ENCODE assay signal across 28 mouse cellular contexts in genomic region chr6:143440237-143440950, GRCm38 (mm10).
DNase-seq lines count a peak whose midpoint lies in the region; ATAC-seq and TF ChIP-seq lines count a peak whose summit lies in the region.
"Had no signal": no experiment of that assay in that cellular context is flagged by ENCODE, and none has a peak within 500 bp of the region (broad histone marks: within the 10 kb centered on the region; RNA-seq: fewer than 3 reads in every experiment).

No protein-coding gene starts in this region.

- H3K4me2 ChIP-seq in forebrain, embryonic 14.5 days (ENCODE audit: low read length): no peak overlapping the region
- H3K4me2 ChIP-seq in forebrain, embryonic 13.5 days: no peak overlapping the region
- no peak overlapping the region for H3K4me2 ChIP-seq in intestine, embryonic 14.5 days (ENCODE audit: low read length)
- H3K4me2 ChIP-seq in intestine, embryonic 16.5 days (ENCODE audit: low read depth, low read length): no peak overlapping the region
- H3K4me2 ChIP-seq: forebrain, embryonic 12.5 days; heart, embryonic 13.5 days; intestine, embryonic 15.5 days; lung, embryonic 15.5 days; midbrain, embryonic 13.5 days had no signal

- DNase-seq in forebrain, embryonic 14.5 days (ENCODE audit: low spot score): peak; percentile 14
- DNase-seq in intestine, embryonic 14.5 days (ENCODE audit: low spot score): peak; percentile 44
- peak; percentile 39 for DNase-seq in 416B (ENCODE audit: low read depth)
- DNase-seq in gastrocnemius, adult 2 months: no peak
- DNase-seq in layer of hippocampus, adult 8-10 months (ENCODE audit: low spot score in 2 of 2): no peak
- DNase-seq: adrenal gland, adult 8-10 months; cerebellum, adult 11-12 months; cerebellum, adult 9-11 months; gastrocnemius, postnatal 14 days; heart, adult 18-20 months; heart, postnatal 10 days; kidney, adult 8-10 months; kidney, postnatal 10 days; left cerebral cortex, postnatal 4 days; thymus, postnatal 14 days had no signal

- ATAC-seq in forebrain, embryonic 14.5 days: no peak
- ATAC-seq in forebrain, embryonic 13.5 days: no peak
- ATAC-seq in intestine, embryonic 14.5 days (replicated peaks; ENCODE audit: low FRiP score, low TSS enrichment, low read depth): no peak
- ATAC-seq in intestine, embryonic 16.5 days: no peak
- ATAC-seq: hindbrain, embryonic 16.5 days; intestine, embryonic 15.5 days; midbrain, embryonic 13.5 days had no signal

- TF ChIP-seq POLR2A in cortical plate, adult 2 months (IDR thresholded peaks at IDR 0.05; ENCODE audit: extremely low read depth, insufficient read depth, low read length): no peak

- intact Hi-C loops in gastrocnemius, adult 2 months (cut with DNase I): no loop called here

- no peak overlapping the region for H3K9ac ChIP-seq in forebrain, embryonic 14.5 days (ENCODE audit: low read length)
- no peak overlapping the region for H3K9ac ChIP-seq in forebrain, embryonic 13.5 days
- H3K9ac ChIP-seq in intestine, embryonic 14.5 days (ENCODE audit: low read length): no peak overlapping the region
- no peak overlapping the region for H3K9ac ChIP-seq in intestine, embryonic 16.5 days (ENCODE audit: low read depth, low read length)
- H3K9ac ChIP-seq: forebrain, embryonic 12.5 days; heart, embryonic 13.5 days; intestine, embryonic 15.5 days; liver, embryonic 14.5 days; lung, embryonic 15.5 days; midbrain, embryonic 13.5 days had no signal

- WGBS in forebrain, embryonic 14.5 days: 81% methylated on average over 15 of the region's 15 CpGs
- 81% methylated on average over 15 of the region's 15 CpGs for WGBS in forebrain, embryonic 13.5 days
- WGBS in intestine, embryonic 14.5 days: 75% methylated on average over 15 of the region's 15 CpGs
- WGBS in intestine, embryonic 16.5 days: 83% methylated on average over 15 of the region's 15 CpGs

- no peak overlapping the region; the same call in 1 of the 2 replicates for H3K27ac ChIP-seq in forebrain, embryonic 14.5 days (ENCODE audit: low read depth, low read length)
- H3K27ac ChIP-seq in forebrain, embryonic 13.5 days: no peak overlapping the region
- no peak overlapping the region for H3K27ac ChIP-seq in intestine, embryonic 14.5 days (ENCODE audit: low read depth)
- H3K27ac ChIP-seq in intestine, embryonic 16.5 days (ENCODE audit: low read length): no peak overlapping the region
- H3K27ac ChIP-seq in cortical plate, adult 2 months (ENCODE audit: insufficient read depth, low read length): 0 out of 2 replicates have a peak overlapping the region, but pooled peaks have one; percentile 3
- no peak overlapping the region for H3K27ac ChIP-seq in gastrocnemius, adult 2 months
- H3K27ac ChIP-seq: forebrain, embryonic 12.5 days; heart, embryonic 13.5 days; hindbrain, embryonic 10.5 days; intestine, embryonic 15.5 days; liver, embryonic 14.5 days; lung, embryonic 15.5 days; midbrain, embryonic 13.5 days had no signal

- no peak overlapping the region for H3K4me3 ChIP-seq in forebrain, embryonic 14.5 days (ENCODE audit: low read depth, low read length)
- H3K4me3 ChIP-seq in forebrain, embryonic 13.5 days: no peak overlapping the region
- no peak overlapping the region for H3K4me3 ChIP-seq in intestine, embryonic 14.5 days (ENCODE audit: low read depth, low read length)
- no peak overlapping the region for H3K4me3 ChIP-seq in intestine, embryonic 16.5 days (ENCODE audit: low read length)
- no peak overlapping the region for H3K4me3 ChIP-seq in cortical plate, adult 2 months (ENCODE audit: insufficient read depth, low read length)
- no peak overlapping the region for H3K4me3 ChIP-seq in gastrocnemius, adult 2 months
- H3K4me3 ChIP-seq: erythroblast, embryonic 14.5 days; forebrain, embryonic 12.5 days; heart, embryonic 13.5 days; hindbrain, embryonic 10.5 days; intestine, embryonic 15.5 days; lung, embryonic 15.5 days; midbrain, embryonic 13.5 days had no signal

- no peaks in the 10 kb centered on the region for H3K27me3 ChIP-seq in forebrain, embryonic 14.5 days (replicated peaks; ENCODE audit: control insufficient read depth, insufficient read depth, low read length)
- H3K27me3 ChIP-seq in forebrain, embryonic 13.5 days: no peaks in the 10 kb centered on the region
- H3K27me3 ChIP-seq in intestine, embryonic 14.5 days (replicated peaks; ENCODE audit: control insufficient read depth, insufficient read depth, low read length): no peaks in the 10 kb centered on the region
- H3K27me3 ChIP-seq in intestine, embryonic 16.5 days (replicated peaks; ENCODE audit: control insufficient read depth, insufficient read depth, low read length): no peaks in the 10 kb centered on the region
- H3K27me3 ChIP-seq: forebrain, embryonic 12.5 days; heart, embryonic 13.5 days; intestine, embryonic 15.5 days; lung, embryonic 15.5 days; midbrain, embryonic 13.5 days had no signal

- peaks cover 6% of the 10 kb centered on the region for H3K4me1 ChIP-seq in forebrain, embryonic 14.5 days (ENCODE audit: control insufficient read depth, insufficient read depth, low read length)
- H3K4me1 ChIP-seq in forebrain, embryonic 13.5 days: peaks cover 23% of the 10 kb centered on the region
- H3K4me1 ChIP-seq in intestine, embryonic 14.5 days (replicated peaks; ENCODE audit: control insufficient read depth, insufficient read depth, low read length): no peaks in the 10 kb centered on the region
- no peaks in the 10 kb centered on the region for H3K4me1 ChIP-seq in intestine, embryonic 16.5 days (ENCODE audit: control insufficient read depth, insufficient read depth, low read length)
- no peaks in the 10 kb centered on the region for H3K4me1 ChIP-seq in cortical plate, adult 2 months (ENCODE audit: control insufficient read depth, insufficient read depth, low read length)
- H3K4me1 ChIP-seq: heart, embryonic 13.5 days; intestine, embryonic 15.5 days; lung, embryonic 15.5 days had no signal

- no peaks in the 10 kb centered on the region for H3K9me3 ChIP-seq in forebrain, embryonic 14.5 days (replicated peaks; ENCODE audit: control insufficient read depth, low read length)
- no peaks in the 10 kb centered on the region for H3K9me3 ChIP-seq in forebrain, embryonic 13.5 days (replicated peaks)
- no peaks in the 10 kb centered on the region for H3K9me3 ChIP-seq in intestine, embryonic 14.5 days (ENCODE audit: control insufficient read depth, low read length)
- no peaks in the 10 kb centered on the region for H3K9me3 ChIP-seq in intestine, embryonic 16.5 days (ENCODE audit: control insufficient read depth, low read length)
- H3K9me3 ChIP-seq: forebrain, embryonic 12.5 days; heart, embryonic 13.5 days; hindbrain, embryonic 10.5 days; intestine, embryonic 15.5 days; lung, embryonic 15.5 days; midbrain, embryonic 13.5 days had no signal

- TF ChIP-seq CTCF in cortical plate, adult 2 months (IDR thresholded peaks at IDR 0.05; ENCODE audit: extremely low read depth, insufficient read depth, low read length): no peak
- no peak for TF ChIP-seq CTCF in gastrocnemius, adult 2 months (IDR thresholded peaks at IDR 0.05)

- no peaks in the 10 kb centered on the region for H3K36me3 ChIP-seq in forebrain, embryonic 14.5 days (ENCODE audit: control insufficient read depth, insufficient read depth, low read length)
- no peaks in the 10 kb centered on the region for H3K36me3 ChIP-seq in forebrain, embryonic 13.5 days (ENCODE audit: poor library complexity, severe bottlenecking)
- H3K36me3 ChIP-seq in intestine, embryonic 14.5 days (ENCODE audit: control insufficient read depth, insufficient read depth, low read length): no peaks in the 10 kb centered on the region
- no peaks in the 10 kb centered on the region for H3K36me3 ChIP-seq in intestine, embryonic 16.5 days (ENCODE audit: control insufficient read depth, insufficient read depth, low read length)
- H3K36me3 ChIP-seq: forebrain, embryonic 12.5 days; G1E; heart, embryonic 13.5 days; hindbrain, embryonic 10.5 days; intestine, embryonic 15.5 days; lung, embryonic 15.5 days; midbrain, embryonic 13.5 days had no signal

Comparison
In these comparisons a context has a peak if more than half of its experiments do, and no peak if none do; other contexts are left out.
1. DNase-seq: peak in forebrain, embryonic 14.5 days (single experiment), intestine, embryonic 14.5 days (single experiment) and 416B (single experiment); none in gastrocnemius, adult 2 months (single experiment) and layer of hippocampus, adult 8-10 months (0 of 2).